Mouse (Mus musculus) embryonic facial prominence, embryonic 10.5 days (tissue): Measurements from ENCODE around the gene Smco4. TPM values are rescaled to one million over a fixed set of nuclear protein-coding genes. Genes with fewer than 3 reads are reported as not detected.

ENCODE experiments used
- DNase-seq: peaks from one replicate; pipeline ENCODE4 v3.0.0-alpha.2; 2017; ENCODE audit warnings: low spot score
- H3K27ac ChIP-seq: fragments of 300-500 bp; sonication (generic); replicated peaks from 2 replicates; pipeline ENCODE4 v1.5.1; 2016; ENCODE audit warnings: mild to moderate bottlenecking
- H3K27me3 ChIP-seq: fragments of 300-500 bp; sonication (generic); replicated peaks from 2 replicates; pipeline ENCODE4 v1.6.1; 2016; ENCODE audit warnings: low read depth, mild to moderate bottlenecking; ENCODE audit not compliant: poor library complexity, severe bottlenecking
- H3K36me3 ChIP-seq: fragments of 300-500 bp; sonication (generic); replicated peaks from 2 replicates; pipeline ENCODE4 v1.6.1; 2016; ENCODE audit warnings: mild to moderate bottlenecking, moderate library complexity
- H3K4me1 ChIP-seq: fragments of 300-500 bp; sonication (generic); 2 replicates; pipeline ENCODE4 v1.6.1; 2016
- H3K4me3 ChIP-seq: fragments of 300-500 bp; sonication (generic); 2 replicates; pipeline ENCODE4 v1.5.1; 2016; ENCODE audit warnings: mild to moderate bottlenecking, moderate library complexity
- H3K9me3 ChIP-seq: fragments of 300-500 bp; sonication (generic); 2 replicates; pipeline ENCODE4 v1.6.1; 2016; ENCODE audit warnings: mild to moderate bottlenecking
- WGBS: fragments of 180-500 bp; shearing (Covaris S2); methylation state at CpG from one replicate; pipeline ENCODE4 v1.1.7; 2016; 5-methylcytosine and 5-hydroxymethylcytosine counted together
- polyA plus RNA-seq: library from polyadenylated mRNA; unstranded; fragments of >200 nt; fragmentation: Nextera tagmentation; extraction: Ambion mirVana; gene quantifications from 2 replicates; pipeline ENCODE4 v1.2.1, GENCODE M21; 2016

Smco4 gene
- polyA plus RNA-seq, 1 experiment from 2014 or later = 2.5 TPM

GRCm38 (mm10) chr9:15560451-15560850, 67.2 kb downstream of the Smco4 start:
- 79% methylated on average over 3 of the region's 3 CpGs for WGBS
- Histone ChIP-seq H3K27ac (no peak overlapping the region), H3K9me3 (0 out of 2 replicates have a peak, but pooled peaks cover 2% of the 10 kb centered on the region)

GRCm38 (mm10) chr9:15562353-15562752, 69.1 kb downstream of the Smco4 start:
- no peak for DNase-seq
- Histone ChIP-seq H3K9me3 (0 out of 2 replicates have a peak, but pooled peaks cover 2% of the 10 kb centered on the region), H3K4me3 (no peak overlapping the region), H3K36me3 (no peaks in the 10 kb centered on the region), H3K27me3 (no peaks in the 10 kb centered on the region), H3K4me1 (no peaks in the 10 kb centered on the region), H3K27ac (no peak overlapping the region)
- 87% methylated on average over 7 of the region's 7 CpGs for WGBS

More at GRCm38 (mm10) chr9:15560451-15560850, 67.2 kb downstream of the Smco4 start:
- no peaks in the 10 kb centered on the region for H3K36me3 ChIP-seq
- H3K4me1 ChIP-seq = no peaks in the 10 kb centered on the region
- H3K4me3 ChIP-seq = no peak overlapping the region
- no peak for DNase-seq
- H3K27me3 ChIP-seq = no peaks in the 10 kb centered on the region

GRCm38 (mm10) chr9:15574750-15575454, 81.7 kb downstream of the Smco4 start:
- no peaks in the 10 kb centered on the region for H3K9me3 ChIP-seq
- no peak overlapping the region for H3K4me3 ChIP-seq
- H3K36me3 ChIP-seq = no peaks in the 10 kb centered on the region
- DNase-seq = no peak
- WGBS = 82% methylated on average over 13 of the region's 13 CpGs
- H3K27me3 ChIP-seq = no peaks in the 10 kb centered on the region
- H3K4me1 ChIP-seq = no peaks in the 10 kb centered on the region
- H3K27ac ChIP-seq = no peak overlapping the region

GRCm38 (mm10) chr9:15578427-15578826, 85.2 kb downstream of the Smco4 start:
- Histone ChIP-seq H3K4me1 (no peaks in the 10 kb centered on the region), H3K4me3 (no peak overlapping the region), H3K27ac (no peak overlapping the region), H3K36me3 (no peaks in the 10 kb centered on the region), H3K9me3 (no peaks in the 10 kb centered on the region), H3K27me3 (no peaks in the 10 kb centered on the region)
- DNase-seq = no peak
- 53% methylated on average over 1 of the region's 1 CpGs for WGBS

GRCm38 (mm10) chr9:15578946-15579345, 85.7 kb downstream of the Smco4 start:
- H3K36me3 ChIP-seq = no peaks in the 10 kb centered on the region
- H3K27me3 ChIP-seq = no peaks in the 10 kb centered on the region
- DNase-seq = no peak
- no peak overlapping the region for H3K27ac ChIP-seq
- H3K4me3 ChIP-seq = no peak overlapping the region
- WGBS = 87% methylated on average over 9 of the region's 9 CpGs
- no peaks in the 10 kb centered on the region for H3K4me1 ChIP-seq
- no peaks in the 10 kb centered on the region for H3K9me3 ChIP-seq

- Histone ChIP-seq H3K9me3 (no peaks in the 10 kb centered on the region), H3K27ac (no peak overlapping the region), H3K27me3 (no peaks in the 10 kb centered on the region), H3K4me1 (no peaks in the 10 kb centered on the region), H3K4me3 (no peak overlapping the region), H3K36me3 (no peaks in the 10 kb centered on the region)
- no peak for DNase-seq
- WGBS = 79% methylated on average over 6 of the region's 6 CpGs
These were observed 86.9 kb downstream of the Smco4 start for GRCm38 (mm10) chr9:15580176-15580575.

GRCm38 (mm10) chr9:15582026-15582425, 88.8 kb downstream of the Smco4 start:
- no peaks in the 10 kb centered on the region for H3K4me1 ChIP-seq
- no peak overlapping the region for H3K4me3 ChIP-seq
- no peaks in the 10 kb centered on the region for H3K9me3 ChIP-seq
- H3K27ac ChIP-seq = no peak overlapping the region
- no peak for DNase-seq
- no peaks in the 10 kb centered on the region for H3K36me3 ChIP-seq
- 91% methylated on average over 5 of the region's 5 CpGs for WGBS
- no peaks in the 10 kb centered on the region for H3K27me3 ChIP-seq

- Histone ChIP-seq H3K4me3 (no peak overlapping the region), H3K9me3 (no peaks in the 10 kb centered on the region), H3K4me1 (no peaks in the 10 kb centered on the region), H3K27ac (no peak overlapping the region), H3K27me3 (no peaks in the 10 kb centered on the region), H3K36me3 (no peaks in the 10 kb centered on the region)
- DNase-seq = no peak
- WGBS = 87% methylated on average over 9 of the region's 9 CpGs
These were observed 91.0 kb downstream of the Smco4 start for GRCm38 (mm10) chr9:15584209-15584608.

- no peak overlapping the region for H3K4me3 ChIP-seq
- WGBS = 91% methylated on average over 1 of the region's 1 CpGs
- no peaks in the 10 kb centered on the region for H3K36me3 ChIP-seq
- no peaks in the 10 kb centered on the region for H3K9me3 ChIP-seq
- no peaks in the 10 kb centered on the region for H3K27me3 ChIP-seq
- H3K4me1 ChIP-seq = no peaks in the 10 kb centered on the region
- no peak overlapping the region for H3K27ac ChIP-seq
- no peak for DNase-seq
These were observed 92.7 kb downstream of the Smco4 start for GRCm38 (mm10) chr9:15585956-15586355.

GRCm38 (mm10) chr9:15587157-15587854, 94.1 kb downstream of the Smco4 start:
- DNase-seq = no peak
- WGBS = 76% methylated on average over 6 of the region's 6 CpGs

GRCm38 (mm10) chr9:15594148-15594547, 100.9 kb downstream of the Smco4 start:
- H3K36me3 ChIP-seq = no peaks in the 10 kb centered on the region
- 90% methylated on average over 4 of the region's 4 CpGs for WGBS
- H3K4me1 ChIP-seq = no peaks in the 10 kb centered on the region
- no peak overlapping the region for H3K27ac ChIP-seq
- H3K4me3 ChIP-seq = no peak overlapping the region
- no peaks in the 10 kb centered on the region for H3K9me3 ChIP-seq
- H3K27me3 ChIP-seq = no peaks in the 10 kb centered on the region
- DNase-seq = no peak

More at GRCm38 (mm10) chr9:15587157-15587854, 94.1 kb downstream of the Smco4 start:
- H3K9me3 ChIP-seq = no peaks in the 10 kb centered on the region
- H3K4me1 ChIP-seq = no peaks in the 10 kb centered on the region
- no peaks in the 10 kb centered on the region for H3K36me3 ChIP-seq
- no peak overlapping the region for H3K4me3 ChIP-seq
- H3K27me3 ChIP-seq = no peaks in the 10 kb centered on the region
- H3K27ac ChIP-seq = no peak overlapping the region
